Mouse (Mus musculus) embryonic fibroblast, embryonic 13.5 days (primary cell): Measurements from ENCODE around the gene Timm8a2. TPM values are rescaled to one million over a fixed set of nuclear protein-coding genes. Genes with fewer than 3 reads are reported as not detected.

ENCODE experiments used
- H3K27ac ChIP-seq: 2 replicates; pipeline ENCODE4 v1.5.1; 2012; ENCODE audit warnings: low read length, control low read depth, inconsistent platforms; ENCODE audit not compliant: insufficient read depth
- H3K4me1 ChIP-seq: 2 replicates; pipeline ENCODE4 v1.6.1; 2011; ENCODE audit warnings: low read length; ENCODE audit not compliant: control insufficient read depth, insufficient read depth
- H3K4me3 ChIP-seq: 2 replicates; pipeline ENCODE4 v1.5.1; 2011; ENCODE audit warnings: mild to moderate bottlenecking, control low read depth, low read length; ENCODE audit not compliant: insufficient read depth
- CTCF ChIP-seq: IDR thresholded peaks from 2 replicates; pipeline ENCODE4 v1.5.1; 2011; ENCODE audit warnings: mild to moderate bottlenecking, control low read depth, low read length, moderate library complexity, borderline replicate concordance; ENCODE audit not compliant: insufficient read depth
- POLR2A ChIP-seq: IDR thresholded peaks from 2 replicates; pipeline ENCODE4 v1.6.1; 2011; ENCODE audit warnings: low read depth, mild to moderate bottlenecking, control low read depth, low read length, moderate library complexity
- polyA plus RNA-seq: library from polyadenylated mRNA; stranded (reverse); fragments of >200 nt; gene quantifications from 2 replicates; pipeline ENCODE4 v1.2.4, GENCODE M21; 2011; ENCODE audit warnings: low read depth; ENCODE audit not compliant: missing spikeins, insufficient read length

Gene Timm8a2
- polyA plus RNA-seq, 1 experiment: not detected

DNA sequence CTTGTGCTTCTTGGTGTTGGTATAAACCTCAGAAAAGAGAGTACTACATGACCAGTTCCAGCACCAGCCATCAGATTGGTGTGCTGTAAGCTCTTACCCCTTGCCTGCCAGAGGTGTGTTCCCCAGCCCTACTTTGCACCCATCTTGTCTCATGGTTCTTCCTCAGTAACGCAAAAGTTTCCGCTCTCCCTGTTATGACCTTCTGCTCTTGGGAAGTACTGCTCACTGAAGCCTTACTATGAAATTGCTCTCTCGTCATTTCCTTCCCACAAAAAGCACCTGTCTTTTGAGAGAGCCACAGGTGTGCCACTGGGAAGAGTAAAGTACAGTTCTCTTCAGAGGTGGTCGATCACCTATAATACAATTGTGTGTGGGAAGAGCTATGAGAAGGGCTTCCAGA lies 4.6 kb upstream of the Timm8a2 start:
- TF ChIP-seq POLR2A: no peak
- TF ChIP-seq CTCF: no peak
- no peak overlapping the region for H3K27ac ChIP-seq
- no peak overlapping the region for H3K4me3 ChIP-seq
- H3K4me1 ChIP-seq: no peaks in the 10 kb centered on the region

DNA sequence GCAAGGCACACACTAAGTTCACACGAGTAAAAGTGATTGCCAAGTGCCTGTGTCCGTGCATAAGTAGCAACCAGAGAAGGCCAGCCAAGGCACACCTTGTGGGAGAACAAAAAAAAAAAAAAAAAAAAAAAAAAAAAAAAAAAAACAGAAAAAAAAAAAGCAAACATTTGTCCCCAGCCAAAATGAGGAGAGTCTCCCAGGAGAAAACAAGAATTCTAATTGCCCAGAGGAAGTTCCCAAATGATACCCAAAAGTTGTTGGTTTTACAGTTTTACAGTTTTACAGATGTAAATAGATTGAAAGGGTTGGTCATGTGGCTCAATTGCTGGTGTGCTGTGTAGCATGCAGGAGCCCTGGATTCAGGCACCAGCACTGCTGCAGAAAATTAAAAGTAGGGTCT lies 2.4 kb upstream of the Timm8a2 start:
- no peak overlapping the region for H3K27ac ChIP-seq
- TF ChIP-seq POLR2A (no peak), CTCF (no peak)
- H3K4me1 ChIP-seq: no peaks in the 10 kb centered on the region
- no peak overlapping the region for H3K4me3 ChIP-seq

DNA sequence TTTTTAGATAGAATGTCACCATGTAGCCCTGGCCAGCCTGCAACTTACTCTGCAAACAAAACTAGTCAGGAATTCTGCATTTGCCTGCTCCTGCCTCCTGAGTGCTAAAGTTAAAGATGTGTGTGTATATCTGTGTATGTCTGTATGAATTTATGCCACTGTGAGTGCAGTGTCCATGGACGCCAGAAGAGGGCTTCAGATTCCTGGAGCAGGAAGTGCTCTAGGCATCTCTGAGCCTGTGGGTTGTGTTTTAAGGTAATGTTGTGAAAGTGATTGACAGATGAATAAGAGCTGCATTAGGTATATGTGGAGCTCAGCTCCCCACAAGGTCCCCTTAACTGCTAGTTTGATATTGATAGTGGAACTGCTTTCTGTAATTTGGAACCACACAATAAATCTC lies 707 bp downstream of the Timm8a2 start:
- TF ChIP-seq POLR2A (no peak), CTCF (no peak)
- H3K27ac ChIP-seq: no peak overlapping the region

GRCm38 (mm10) chr14:122035860-122036259 lies 1.4 kb downstream of the Timm8a2 start:
- Histone ChIP-seq H3K27ac (no peak overlapping the region), H3K4me1 (no peaks in the 10 kb centered on the region), H3K4me3 (no peak overlapping the region)
- TF ChIP-seq POLR2A (no peak), CTCF (no peak)

More for the DNA sequence above, 707 bp downstream of the Timm8a2 start:
- H3K4me3 ChIP-seq: no peak overlapping the region
- no peaks in the 10 kb centered on the region for H3K4me1 ChIP-seq

DNA sequence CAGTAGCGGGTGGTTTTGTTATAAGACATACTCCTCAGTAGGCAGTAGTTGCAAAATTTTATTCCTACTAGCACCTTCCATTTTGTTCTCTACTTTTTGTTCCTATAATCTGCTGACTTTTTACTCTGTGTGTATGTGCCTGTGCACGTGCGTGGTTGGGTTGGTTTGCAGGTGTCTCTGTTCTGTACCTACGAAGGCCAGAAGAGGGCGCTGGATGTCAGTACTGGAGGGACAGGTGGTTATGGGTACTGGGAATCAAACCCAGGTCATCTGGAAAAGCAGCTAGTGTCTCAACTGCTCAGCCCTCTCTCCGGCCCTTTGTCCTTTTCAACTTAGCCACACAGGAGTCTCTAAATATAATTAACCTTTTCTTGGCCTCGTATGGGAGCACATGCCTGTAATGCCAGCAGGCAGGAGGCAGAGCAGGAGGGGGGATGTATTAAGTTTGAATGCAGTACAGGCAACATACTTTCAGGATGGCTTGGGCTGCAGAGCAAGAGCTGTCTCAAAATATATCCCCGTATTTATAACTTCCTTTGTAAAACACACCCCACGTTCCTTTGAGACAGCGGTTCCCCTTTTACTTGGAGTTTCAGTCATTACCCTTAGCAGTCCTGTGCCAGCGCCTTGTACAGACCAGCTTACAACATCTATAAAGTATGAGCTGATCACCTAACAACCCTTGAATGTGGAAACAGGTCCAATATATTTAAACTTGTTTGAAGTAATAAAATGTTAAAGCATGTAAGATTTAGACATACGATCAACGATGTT lies 4.6 kb downstream of the Timm8a2 start:
- TF ChIP-seq POLR2A (no peak), CTCF (no peak)
- Histone ChIP-seq H3K27ac (no peak overlapping the region), H3K4me1 (no peaks in the 10 kb centered on the region), H3K4me3 (no peak overlapping the region)

DNA sequence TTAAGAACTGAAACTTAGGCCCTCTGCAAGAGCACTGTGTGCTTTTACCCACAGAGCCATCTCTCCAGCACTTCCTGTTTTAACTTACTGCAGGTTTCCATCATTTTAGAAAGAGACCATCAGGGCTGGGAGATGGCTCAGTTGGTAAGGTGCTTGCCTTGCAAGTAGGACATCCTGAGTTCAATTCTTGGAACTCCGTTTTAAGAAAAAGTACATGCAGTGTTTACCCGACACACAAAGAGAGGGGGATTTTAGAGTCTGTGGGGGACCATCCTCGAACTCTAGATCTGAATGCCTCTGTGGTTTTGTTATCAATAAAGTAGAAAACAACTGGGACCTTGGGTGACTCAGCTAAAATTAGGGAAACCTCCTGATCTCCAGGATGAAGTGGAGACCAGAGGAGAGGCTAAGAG lies 6.9 kb downstream of the Timm8a2 start:
- Histone ChIP-seq H3K4me3 (no peak overlapping the region), H3K4me1 (no peaks in the 10 kb centered on the region), H3K27ac (no peak overlapping the region)
- TF ChIP-seq POLR2A (no peak), CTCF (no peak)

DNA sequence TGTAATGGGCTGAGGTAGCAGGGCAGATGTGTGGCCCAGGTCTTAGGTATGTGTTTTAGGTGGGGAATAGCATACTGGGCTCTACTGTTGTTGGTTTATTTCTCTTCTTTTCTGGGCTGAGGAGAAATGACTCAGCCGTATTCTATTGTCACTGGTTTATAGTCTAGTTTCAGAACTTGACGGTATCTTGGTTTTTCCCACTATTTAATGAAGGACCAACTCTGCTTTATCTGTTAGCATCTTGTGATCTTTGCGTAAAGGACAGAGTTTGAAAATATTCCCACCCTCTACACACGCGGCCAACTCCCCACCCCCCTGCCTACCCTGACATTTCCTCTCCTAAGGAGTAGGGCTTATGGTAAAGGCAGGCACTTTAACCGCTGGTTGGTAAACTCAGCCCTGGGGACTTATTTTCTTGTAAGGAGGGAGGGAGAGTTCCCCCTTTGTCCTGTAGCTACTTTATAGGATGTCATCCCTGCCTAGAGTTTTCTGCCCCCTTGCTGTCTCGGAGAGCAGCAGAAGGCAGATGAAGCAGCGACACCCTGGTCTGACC lies 7.7 kb downstream of the Timm8a2 start:
- Histone ChIP-seq H3K4me1 (no peaks in the 10 kb centered on the region), H3K4me3 (no peak overlapping the region), H3K27ac (no peak overlapping the region)
- TF ChIP-seq CTCF (no peak), POLR2A (no peak)

DNA sequence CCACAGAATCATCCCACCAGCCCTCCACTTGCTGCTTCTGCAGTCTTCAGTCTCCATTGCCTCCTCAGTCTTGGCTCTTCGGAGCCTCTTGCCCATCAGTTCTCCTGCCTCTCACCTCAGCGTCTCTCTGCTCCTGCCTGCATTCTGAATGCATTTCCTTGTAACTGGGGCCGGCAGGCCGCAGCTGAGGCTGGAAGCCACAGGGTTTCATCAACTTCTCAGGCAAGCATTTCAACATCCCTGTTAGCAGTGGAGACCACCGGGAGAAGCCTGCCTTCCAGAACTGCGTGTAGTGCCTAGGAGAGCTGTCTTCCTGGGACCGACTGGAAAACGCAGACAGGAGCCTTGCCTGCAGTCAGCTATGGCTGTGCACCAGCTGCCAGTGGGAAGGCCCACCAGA lies 13.3 kb downstream of the Timm8a2 start:
- no peak overlapping the region for H3K4me3 ChIP-seq
- no peaks in the 10 kb centered on the region for H3K4me1 ChIP-seq
- H3K27ac ChIP-seq: no peak overlapping the region
- no peak for TF ChIP-seq POLR2A
- no peak for TF ChIP-seq CTCF

GRCm38 (mm10) chr14:122048816-122049215 lies 14.3 kb downstream of the Timm8a2 start:
- no peak for TF ChIP-seq POLR2A
- TF ChIP-seq CTCF: no peak
- Histone ChIP-seq H3K27ac (no peak overlapping the region), H3K4me3 (no peak overlapping the region), H3K4me1 (no peaks in the 10 kb centered on the region)

- TF ChIP-seq POLR2A (no peak), CTCF (no peak)
- no peak overlapping the region for H3K4me3 ChIP-seq
- no peak overlapping the region for H3K27ac ChIP-seq
- no peaks in the 10 kb centered on the region for H3K4me1 ChIP-seq
These were observed 18.6 kb downstream of the Timm8a2 start for GRCm38 (mm10) chr14:122052896-122053635.
